ENCODE assay signal across 21 mouse cellular contexts in the genomic region with DNA sequence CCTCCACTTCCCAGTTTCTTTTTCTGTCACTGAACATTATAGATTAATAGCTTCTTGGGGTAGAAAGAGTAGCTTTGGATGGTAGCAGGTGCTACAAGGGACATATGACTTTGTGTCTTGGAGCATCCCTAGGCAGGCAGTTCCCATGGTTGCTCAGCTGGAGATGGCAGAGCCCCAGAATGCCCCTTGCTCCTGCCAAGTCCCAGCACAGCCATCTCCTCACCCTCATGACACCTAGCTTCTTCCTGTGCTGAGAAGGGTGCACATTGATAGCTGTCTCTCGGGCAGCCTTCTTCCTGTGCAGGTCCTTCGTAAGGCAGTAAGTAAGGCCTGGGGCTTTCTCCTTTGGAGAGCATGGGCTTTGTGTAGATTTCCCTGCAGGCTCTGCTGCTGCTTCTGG.
DNase-seq lines count a peak whose midpoint lies in the region; ATAC-seq and TF ChIP-seq lines count a peak whose summit lies in the region.
"Had no signal": no experiment of that assay in that cellular context is flagged by ENCODE, and none has a peak within 500 bp of the region (broad histone marks: within the 10 kb centered on the region; RNA-seq: fewer than 3 reads in every experiment).

No protein-coding gene starts in this region.

- no peaks in the 10 kb centered on the region for H3K36me3 ChIP-seq in thymus, adult 2 months (ENCODE audit: control insufficient read depth, insufficient read depth, low read length)
- no peaks in the 10 kb centered on the region for H3K36me3 ChIP-seq in neural tube, embryonic 15.5 days
- H3K36me3 ChIP-seq: forebrain, embryonic 15.5 days; intestine, embryonic 15.5 days; limb, embryonic 15.5 days; midbrain, embryonic 15.5 days; stomach, embryonic 15.5 days had no signal

- no peak overlapping the region for H3K27ac ChIP-seq in thymus, adult 2 months (ENCODE audit: control insufficient read depth, insufficient read depth, low read length)
- 0 out of 2 replicates have a peak overlapping the region, but pooled peaks have one; percentile 38 for H3K27ac ChIP-seq in neural tube, embryonic 15.5 days (replicated peaks)
- H3K27ac ChIP-seq: forebrain, embryonic 15.5 days; hindbrain, embryonic 14.5 days; intestine, embryonic 15.5 days; limb, embryonic 15.5 days; liver, embryonic 14.5 days; midbrain, embryonic 15.5 days; stomach, embryonic 15.5 days had no signal

- H3K4me1 ChIP-seq in thymus, adult 2 months (replicated peaks; ENCODE audit: control insufficient read depth, insufficient read depth, low read length) = peaks cover 50% of the 10 kb centered on the region
- H3K4me1 ChIP-seq in neural tube, embryonic 15.5 days = peaks cover 66% of the 10 kb centered on the region

- DNase-seq in cerebellum, postnatal 10 days = peak; percentile 27 to 36
- DNase-seq in cerebellum, postnatal 14 days = no peak
- peak; percentile 89 for DNase-seq in heart, adult 11 months
- no peak for DNase-seq in heart, postnatal 4 days
- DNase-seq in thymus, postnatal 25 days = peak; percentile 24
- no peak for DNase-seq in thymus, adult 2 months
- DNase-seq: adrenal gland, postnatal 25 days; B cell, adult 2 months; gastrocnemius, postnatal 25 days; kidney, adult 8-10 months; kidney, postnatal 10 days; left cerebral cortex, postnatal 4 days; lung, embryonic 14.5 days had no signal

- ATAC-seq in neural tube, embryonic 15.5 days (ENCODE audit: low FRiP score) = no peak
- ATAC-seq: forebrain, embryonic 15.5 days; intestine, embryonic 15.5 days; midbrain, embryonic 15.5 days had no signal

- H3K9me3 ChIP-seq in neural tube, embryonic 15.5 days (replicated peaks) = no peaks in the 10 kb centered on the region
- H3K9me3 ChIP-seq: forebrain, embryonic 15.5 days; intestine, embryonic 15.5 days; limb, embryonic 15.5 days; midbrain, embryonic 15.5 days; stomach, embryonic 15.5 days had no signal

- H3K9ac ChIP-seq in neural tube, embryonic 15.5 days (replicated peaks) = no peak overlapping the region
- H3K9ac ChIP-seq: forebrain, embryonic 15.5 days; hindbrain, embryonic 14.5 days; intestine, embryonic 15.5 days; limb, embryonic 15.5 days; liver, embryonic 14.5 days; lung, embryonic 14.5 days; midbrain, embryonic 15.5 days; stomach, embryonic 15.5 days had no signal

- H3K4me2 ChIP-seq in neural tube, embryonic 15.5 days = no peak overlapping the region
- H3K4me2 ChIP-seq: forebrain, embryonic 15.5 days; hindbrain, embryonic 14.5 days; intestine, embryonic 15.5 days; limb, embryonic 15.5 days; lung, embryonic 14.5 days; midbrain, embryonic 15.5 days; stomach, embryonic 15.5 days had no signal

- H3K4me3 ChIP-seq in thymus, adult 2 months (ENCODE audit: control insufficient read depth, insufficient read depth, low read length) = no peak overlapping the region
- no peak overlapping the region for H3K4me3 ChIP-seq in neural tube, embryonic 15.5 days (replicated peaks)
- H3K4me3 ChIP-seq: forebrain, embryonic 15.5 days; intestine, embryonic 15.5 days; limb, embryonic 15.5 days; midbrain, embryonic 15.5 days; stomach, embryonic 15.5 days had no signal

- TF ChIP-seq CTCF in thymus, adult 2 months (IDR thresholded peaks at IDR 0.05; ENCODE audit: borderline replicate concordance, control insufficient read depth, extremely low read depth, insufficient read depth, low read length, poor library complexity) = no peak

- H3K27me3 ChIP-seq in thymus, adult 2 months (ENCODE audit: control insufficient read depth, insufficient read depth, low read length) = no peaks in the 10 kb centered on the region
- no peaks in the 10 kb centered on the region for H3K27me3 ChIP-seq in neural tube, embryonic 15.5 days (replicated peaks)
- H3K27me3 ChIP-seq: forebrain, embryonic 15.5 days; intestine, embryonic 15.5 days; limb, embryonic 15.5 days; midbrain, embryonic 15.5 days; stomach, embryonic 15.5 days had no signal

- no peak for TF ChIP-seq POLR2A in thymus, adult 2 months (IDR thresholded peaks at IDR 0.05; ENCODE audit: control insufficient read depth, extremely low read depth, insufficient read depth, low read length, poor library complexity)

- WGBS in thymus, adult 2 months = 21% methylated on average over 2 of the region's 2 CpGs
- WGBS in neural tube, embryonic 15.5 days = 63% methylated on average over 2 of the region's 2 CpGs

Comparison
In these comparisons a context has a peak if more than half of its experiments do, and no peak if none do; other contexts are left out.
1. DNase-seq: peak in cerebellum, postnatal 10 days (2 of 2), heart, adult 11 months (single experiment) and thymus, postnatal 25 days (single experiment); none in cerebellum, postnatal 14 days (0 of 2), heart, postnatal 4 days (single experiment) and thymus, adult 2 months (single experiment).